Mouse (Mus musculus) cerebellum, postnatal 36 days (tissue): ENCODE results near the gene Ip6k3.

Experiments used
- DNase-seq, 2 experiments: peaks; one replicate each; pipeline ENCODE4 v3.0.0; 2021 to 2022; ENCODE audit warnings: mixed read lengths in 2 of 2

The Ip6k3 gene

GRCm38 (mm10) chr17:27121266-27121665 lies 46.3 kb downstream of the Ip6k3 start:
- DNase-seq = peak in 1 of 2 experiments; percentile 45

GRCm38 (mm10) chr17:27120561-27121024 lies 47.0 kb downstream of the Ip6k3 start:
- peak; percentile 98 to 99 for DNase-seq

GRCm38 (mm10) chr17:27119954-27120353 lies 47.6 kb downstream of the Ip6k3 start:
- no peak for DNase-seq

- no peak for DNase-seq
Measured at GRCm38 (mm10) chr17:27119540-27119895, 48.1 kb downstream of the Ip6k3 start.

GRCm38 (mm10) chr17:27118676-27119539 lies 48.7 kb downstream of the Ip6k3 start:
- DNase-seq = no peak

- no peak for DNase-seq
Measured at GRCm38 (mm10) chr17:27110072-27110471, 57.5 kb downstream of the Ip6k3 start.

GRCm38 (mm10) chr17:27107936-27108335 lies 59.7 kb downstream of the Ip6k3 start:
- no peak for DNase-seq

- DNase-seq = no peak
Measured at GRCm38 (mm10) chr17:27106745-27107144, 60.9 kb downstream of the Ip6k3 start.

- no peak for DNase-seq
Measured at GRCm38 (mm10) chr17:27105698-27106470, 61.7 kb downstream of the Ip6k3 start.

- DNase-seq = no peak
Measured at GRCm38 (mm10) chr17:27101675-27102074, 65.9 kb downstream of the Ip6k3 start.

GRCm38 (mm10) chr17:27095690-27096089 lies 71.9 kb downstream of the Ip6k3 start:
- peak; percentile 60 to 71 for DNase-seq
